In the genomic region with DNA sequence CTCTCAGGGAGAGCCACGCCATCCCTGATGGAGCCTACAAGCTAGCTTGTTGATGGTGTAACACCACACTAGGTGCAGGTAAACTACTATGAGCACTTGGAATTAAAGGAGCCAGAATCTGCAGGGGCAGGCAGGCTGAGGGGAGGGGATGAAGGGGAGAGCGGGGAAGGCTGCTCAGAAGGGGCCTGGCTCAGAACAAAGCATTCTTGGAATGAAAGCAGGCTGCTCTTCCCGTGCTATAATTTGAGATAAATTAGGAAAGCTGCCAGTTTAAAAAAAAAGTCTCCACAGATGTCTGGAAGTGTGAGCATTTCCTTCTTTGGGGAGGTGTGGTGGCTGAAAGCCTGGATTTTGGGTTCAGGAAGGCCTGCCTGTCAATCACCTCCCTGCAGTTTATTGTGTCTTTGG, we compare ENCODE assay signal across 8 mouse cellular contexts. TPM values are rescaled to one million over a fixed set of nuclear protein-coding genes. Genes with fewer than 3 reads are reported as not detected.
DNase-seq lines count a peak whose midpoint lies in the region; ATAC-seq lines count a peak whose summit lies in the region.
"Had no signal": no experiment of that assay in that cellular context is flagged by ENCODE, and none has a peak within 500 bp of the region (broad histone marks: within the 10 kb centered on the region; RNA-seq: fewer than 3 reads in every experiment).

No protein-coding gene starts in this region.

- no peak overlapping the region for H3K9ac ChIP-seq in limb, embryonic 15.5 days
- H3K9ac ChIP-seq: neural tube, embryonic 12.5 days had no signal

- H3K4me3 ChIP-seq in forebrain, embryonic 10.5 days, result no peak overlapping the region
- no peak overlapping the region for H3K4me3 ChIP-seq in limb, embryonic 15.5 days
- H3K4me3 ChIP-seq: neural tube, embryonic 12.5 days had no signal

- ATAC-seq in limb, embryonic 15.5 days (ENCODE audit: insufficient number of reproducible peaks, low FRiP score, low TSS enrichment, low read depth), result peak; percentile 24; the same call in 1 of the 2 replicates

- peak; percentile 20 to 71 for DNase-seq in left cerebral cortex, postnatal 14 days (ENCODE audit: low spot score in 2 of 2)
- no peak for DNase-seq in left cerebral cortex, adult 9 months (ENCODE audit: low spot score in 2 of 2)
- DNase-seq in embryo, embryonic 9.5 days (ENCODE audit: extremely low spot score), result peak; percentile 44
- peak; percentile 27 for DNase-seq in forebrain, embryonic 10.5 days (ENCODE audit: extremely low spot score, low spot score)
- no peak for DNase-seq in natural killer cell, adult 2 months (ENCODE audit: low spot score in 2 of 2)
- DNase-seq in adrenal gland, postnatal 14 days, result no peak

- H3K4me2 ChIP-seq in limb, embryonic 15.5 days, result no peak overlapping the region
- H3K4me2 ChIP-seq: neural tube, embryonic 12.5 days had no signal

- no peaks in the 10 kb centered on the region for H3K9me3 ChIP-seq in forebrain, embryonic 10.5 days
- no peaks in the 10 kb centered on the region for H3K9me3 ChIP-seq in limb, embryonic 15.5 days
- H3K9me3 ChIP-seq: neural tube, embryonic 12.5 days had no signal

- H3K27me3 ChIP-seq in forebrain, embryonic 10.5 days (ENCODE audit: poor library complexity, severe bottlenecking), result peaks cover 16% of the 10 kb centered on the region
- no peaks in the 10 kb centered on the region for H3K27me3 ChIP-seq in limb, embryonic 15.5 days
- H3K27me3 ChIP-seq: neural tube, embryonic 12.5 days had no signal

- peak overlapping the region; percentile 83 for H3K27ac ChIP-seq in forebrain, embryonic 10.5 days
- H3K27ac ChIP-seq in limb, embryonic 15.5 days, result peak overlapping the region; percentile 58
- H3K27ac ChIP-seq: neural tube, embryonic 12.5 days had no signal

- no peaks in the 10 kb centered on the region for H3K36me3 ChIP-seq in forebrain, embryonic 10.5 days (replicated peaks)
- H3K36me3 ChIP-seq in limb, embryonic 15.5 days, result no peaks in the 10 kb centered on the region
- H3K36me3 ChIP-seq: neural tube, embryonic 12.5 days had no signal

- 18% methylated on average over 3 of the region's 3 CpGs for WGBS in forebrain, embryonic 10.5 days
- WGBS in limb, embryonic 15.5 days, result 18% methylated on average over 3 of the region's 3 CpGs

- H3K4me1 ChIP-seq in forebrain, embryonic 10.5 days, result peaks cover 29% of the 10 kb centered on the region
- H3K4me1 ChIP-seq in limb, embryonic 15.5 days, result peaks cover 23% of the 10 kb centered on the region
- H3K4me1 ChIP-seq: neural tube, embryonic 12.5 days had no signal

- intact Hi-C loops in left cerebral cortex, postnatal 14 days (cut with DNase I), result no loop called here

RNA-seq across cellular contexts. Expression of a gene that starts 14.8 kb away (rescaled TPM):
- total RNA-seq in left cerebral cortex, postnatal 14 days (2021), result 10 to 100 TPM; 85.2 to 87.0 TPM
- 62.0 and 65.9 TPM in 2 replicates for polyA plus RNA-seq in forebrain, embryonic 10.5 days (2016; fragmentation: Nextera tagmentation; extraction: Ambion mirVana)
- 50.9 and 61.4 TPM in 2 replicates for polyA plus RNA-seq in limb, embryonic 15.5 days (2015; fragmentation: Nextera tagmentation; extraction: Ambion mirVana)
- total RNA-seq in adrenal gland, postnatal 14 days (2021), result 62.4 and 72.0 TPM in 2 replicates

Comparison
In these comparisons a context has a peak if more than half of its experiments do, and no peak if none do; other contexts are left out.
1. DNase-seq: peak in left cerebral cortex, postnatal 14 days (2 of 2), embryo, embryonic 9.5 days (single experiment) and forebrain, embryonic 10.5 days (single experiment); none in left cerebral cortex, adult 9 months (0 of 2), natural killer cell, adult 2 months (0 of 2) and adrenal gland, postnatal 14 days (single experiment).